Mouse (Mus musculus) hindbrain, postnatal 0 days (tissue): ENCODE measurements around the gene Churc1. TPM values are rescaled to one million over a fixed set of nuclear protein-coding genes. Genes with fewer than 3 reads are reported as not detected.

Experiments
- ATAC-seq: fragments of 200-750 bp; cut with Nextera tagmentation; 2 replicates; pipeline ENCODE4 v1.8.0; 2017; ENCODE audit warnings: mild to moderate bottlenecking, moderate TSS enrichment, moderate library complexity
- DNase-seq: peaks from one replicate; pipeline ENCODE4 v3.0.0-alpha.2; 2015; ENCODE audit warnings: low spot score
- H3K27ac ChIP-seq: fragments of 300-500 bp; sonication (generic); 2 replicates; pipeline ENCODE4 v1.5.1; 2014; ENCODE audit warnings: mild to moderate bottlenecking
- H3K27me3 ChIP-seq: fragments of 300-500 bp; sonication (generic); 2 replicates; pipeline ENCODE4 v1.6.1; 2014; ENCODE audit warnings: low read length, mixed read lengths; ENCODE audit not compliant: insufficient read depth
- H3K36me3 ChIP-seq: fragments of 300-500 bp; sonication (generic); 2 replicates; pipeline ENCODE4 v1.6.1; 2014; ENCODE audit warnings: low read length, mixed read lengths; ENCODE audit not compliant: insufficient read depth
- H3K4me1 ChIP-seq: fragments of 300-500 bp; sonication (generic); 2 replicates; pipeline ENCODE4 v1.6.1; 2014; ENCODE audit warnings: antibody characterized with exemption, low read length, mixed read lengths; ENCODE audit not compliant: insufficient read depth
- H3K4me2 ChIP-seq: fragments of 300-500 bp; sonication (generic); 2 replicates; pipeline ENCODE4 v1.6.1; 2014; ENCODE audit warnings: low read depth, mild to moderate bottlenecking, low read length, moderate library complexity, mixed read lengths
- H3K4me3 ChIP-seq: fragments of 300-500 bp; sonication (generic); 2 replicates; pipeline ENCODE4 v1.5.1; 2014; ENCODE audit warnings: low read length
- H3K9ac ChIP-seq: fragments of 300-500 bp; sonication (generic); replicated peaks from 2 replicates; pipeline ENCODE4 v1.6.1; 2014; ENCODE audit warnings: mild to moderate bottlenecking, low read length, moderate library complexity, mixed read lengths
- H3K9me3 ChIP-seq: fragments of 300-500 bp; sonication (generic); 2 replicates; pipeline ENCODE4 v1.6.1; 2016; ENCODE audit warnings: low read length, mixed read lengths
- CTCF ChIP-seq: IDR thresholded peaks from 2 replicates; pipeline ENCODE4 v1.5.1; 2016; ENCODE audit warnings: antibody characterized with exemption, control low read depth, low read depth
- WGBS: fragments of 180-500 bp; shearing (Covaris S2); extraction: QIAGEN DNeasy Blood & Tissue Kit; methylation state at CpG from one replicate; pipeline ENCODE4 v1.1.7; 2014; 5-methylcytosine and 5-hydroxymethylcytosine counted together
- polyA plus RNA-seq: library from polyadenylated mRNA; unstranded; fragments of >200 nt; fragmentation: Nextera tagmentation; extraction: Ambion mirVana; gene quantifications from 2 replicates; pipeline ENCODE4 v1.2.1, GENCODE M21; 2015
- total RNA-seq: library from RNA; depleted of rRNA; stranded (reverse); fragments of >200 nt; gene quantifications from 2 replicates; pipeline ENCODE4 v1.2.3, GENCODE M21; 2014

The Churc1 gene
- total and polyA plus RNA-seq, 2 experiments from 2014 or later, result 46.8 to 164 TPM

- Histone ChIP-seq H3K4me1 (no peaks in the 10 kb centered on the region), H3K4me2 (peak overlapping the region; percentile 75), H3K27me3 (no peaks in the 10 kb centered on the region), H3K27ac (peak overlapping the region; percentile 90), H3K36me3 (no peaks in the 10 kb centered on the region), H3K9ac (peak overlapping the region; percentile 79), H3K9me3 (no peaks in the 10 kb centered on the region), H3K4me3 (peak overlapping the region; percentile 56)
- TF ChIP-seq CTCF, result no peak
- ATAC-seq (peak; percentile 44), DNase-seq (no peak)
- 26% methylated on average over 20 of the region's 20 CpGs for WGBS
Measured at GRCm38 (mm10) chr12:76765901-76766630, 728 bp downstream of the Churc1 start.

GRCm38 (mm10) chr12:76770841-76771500 is 5.6 kb downstream of the Churc1 start:
- ATAC-seq, result no peak
- WGBS, result 93% methylated on average over 5 of the region's 5 CpGs
- no peaks in the 10 kb centered on the region for H3K36me3 ChIP-seq
- H3K27ac ChIP-seq, result no peak overlapping the region
- no peak overlapping the region for H3K4me3 ChIP-seq
- H3K27me3 ChIP-seq, result no peaks in the 10 kb centered on the region
- H3K9ac ChIP-seq, result no peak overlapping the region
- no peaks in the 10 kb centered on the region for H3K4me1 ChIP-seq
- no peak overlapping the region for H3K4me2 ChIP-seq
- H3K9me3 ChIP-seq, result no peaks in the 10 kb centered on the region
- no peak for DNase-seq
- no peak for TF ChIP-seq CTCF

- no peaks in the 10 kb centered on the region for H3K4me1 ChIP-seq
- H3K4me3 ChIP-seq, result no peak overlapping the region
- TF ChIP-seq CTCF, result no peak
- H3K9ac ChIP-seq, result no peak overlapping the region
- H3K27me3 ChIP-seq, result no peaks in the 10 kb centered on the region
- H3K4me2 ChIP-seq, result no peak overlapping the region
- 91% methylated on average over 5 of the region's 5 CpGs for WGBS
- H3K27ac ChIP-seq, result no peak overlapping the region
- DNase-seq (no peak), ATAC-seq (no peak)
- no peaks in the 10 kb centered on the region for H3K36me3 ChIP-seq
- no peaks in the 10 kb centered on the region for H3K9me3 ChIP-seq
Measured at GRCm38 (mm10) chr12:76771540-76771939, 6.2 kb downstream of the Churc1 start.

- H3K4me1 ChIP-seq, result no peaks in the 10 kb centered on the region
- no peak overlapping the region for H3K4me2 ChIP-seq
- DNase-seq (no peak), ATAC-seq (no peak)
- whole genome bisulfite sequencing, result 79% methylated on average over 3 of the region's 3 CpGs
- H3K36me3 ChIP-seq, result no peaks in the 10 kb centered on the region
- H3K9me3 ChIP-seq, result no peaks in the 10 kb centered on the region
- no peak overlapping the region for H3K4me3 ChIP-seq
- no peak overlapping the region for H3K27ac ChIP-seq
- H3K27me3 ChIP-seq, result no peaks in the 10 kb centered on the region
- no peak for TF ChIP-seq CTCF
- H3K9ac ChIP-seq, result no peak overlapping the region
Measured at GRCm38 (mm10) chr12:76774652-76775051, 9.3 kb downstream of the Churc1 start.

- H3K9ac ChIP-seq, result no peak overlapping the region
- ATAC-seq (no peak), DNase-seq (no peak)
- no peaks in the 10 kb centered on the region for H3K9me3 ChIP-seq
- H3K4me2 ChIP-seq, result no peak overlapping the region
- H3K27me3 ChIP-seq, result no peaks in the 10 kb centered on the region
- no peak overlapping the region for H3K27ac ChIP-seq
- H3K4me3 ChIP-seq, result no peak overlapping the region
- no peak for TF ChIP-seq CTCF
- 58% methylated on average over 4 of the region's 4 CpGs for WGBS
- no peaks in the 10 kb centered on the region for H3K4me1 ChIP-seq
- no peaks in the 10 kb centered on the region for H3K36me3 ChIP-seq
Measured at GRCm38 (mm10) chr12:76775132-76775531, 9.8 kb downstream of the Churc1 start.

- no peaks in the 10 kb centered on the region for H3K9me3 ChIP-seq
- no peak overlapping the region for H3K9ac ChIP-seq
- H3K27ac ChIP-seq, result no peak overlapping the region
- H3K4me3 ChIP-seq, result no peak overlapping the region
- no peaks in the 10 kb centered on the region for H3K36me3 ChIP-seq
- no peaks in the 10 kb centered on the region for H3K27me3 ChIP-seq
- no peak overlapping the region for H3K4me2 ChIP-seq
- no peaks in the 10 kb centered on the region for H3K4me1 ChIP-seq
- no peak for TF ChIP-seq CTCF
- ATAC-seq (no peak), DNase-seq (no peak)
- WGBS, result 93% methylated on average over 5 of the region's 5 CpGs
Measured at GRCm38 (mm10) chr12:76776898-76777297, 11.6 kb downstream of the Churc1 start.

- Histone ChIP-seq H3K9ac (no peak overlapping the region), H3K36me3 (no peaks in the 10 kb centered on the region), H3K4me2 (no peak overlapping the region), H3K4me1 (no peaks in the 10 kb centered on the region), H3K27ac (no peak overlapping the region), H3K9me3 (no peaks in the 10 kb centered on the region), H3K27me3 (no peaks in the 10 kb centered on the region), H3K4me3 (no peak overlapping the region)
- DNase-seq (no peak), ATAC-seq (no peak)
- no peak for TF ChIP-seq CTCF
Measured at GRCm38 (mm10) chr12:76777845-76778244, 12.5 kb downstream of the Churc1 start.
